Mouse (Mus musculus) olfactory bulb, adult 2 months (tissue): Measurements from ENCODE around the gene Fam161a. TPM values are rescaled to one million over a fixed set of nuclear protein-coding genes. Genes with fewer than 3 reads are reported as not detected.

Experiments
- H3K27ac ChIP-seq: fragments of 200-500 bp; 2 replicates; pipeline ENCODE4 v1.5.1; 2012; ENCODE audit warnings: low read depth, low read length; ENCODE audit not compliant: insufficient read depth
- H3K4me1 ChIP-seq: fragments of 200-500 bp; 2 replicates; pipeline ENCODE4 v1.6.1; 2012; ENCODE audit warnings: low read length; ENCODE audit not compliant: control insufficient read depth, insufficient read depth
- H3K4me3 ChIP-seq: fragments of 200-500 bp; 2 replicates; pipeline ENCODE4 v1.5.1; 2012; ENCODE audit warnings: mild to moderate bottlenecking, low read depth, low read length, moderate library complexity; ENCODE audit not compliant: insufficient read depth
- CTCF ChIP-seq: fragments of 200-500 bp; IDR thresholded peaks from 2 replicates; pipeline ENCODE4 v1.5.1; 2012; ENCODE audit warnings: low read depth, mild to moderate bottlenecking, low read length, moderate library complexity; ENCODE audit not compliant: insufficient read depth
- POLR2A ChIP-seq: fragments of 200-500 bp; IDR thresholded peaks from 2 replicates; pipeline ENCODE4 v1.6.1; 2012; ENCODE audit warnings: mild to moderate bottlenecking, low read depth, low read length, moderate library complexity; ENCODE audit not compliant: insufficient read depth
- WGBS: fragments of 180-500 bp; shearing (Covaris S2); methylation state at CpG from one replicate; pipeline ENCODE4 v1.1.7; 2018; 5-methylcytosine and 5-hydroxymethylcytosine counted together
- polyA plus RNA-seq: library from polyadenylated mRNA; stranded (reverse); fragments of >200 nt; gene quantifications from 2 replicates; pipeline ENCODE4 v1.2.4, GENCODE M21; 2012; ENCODE audit warnings: low replicate concordance; ENCODE audit not compliant: missing spikeins, insufficient read depth, insufficient read length

The Fam161a gene
- polyA plus RNA-seq, 1 experiment, result not detected

DNA sequence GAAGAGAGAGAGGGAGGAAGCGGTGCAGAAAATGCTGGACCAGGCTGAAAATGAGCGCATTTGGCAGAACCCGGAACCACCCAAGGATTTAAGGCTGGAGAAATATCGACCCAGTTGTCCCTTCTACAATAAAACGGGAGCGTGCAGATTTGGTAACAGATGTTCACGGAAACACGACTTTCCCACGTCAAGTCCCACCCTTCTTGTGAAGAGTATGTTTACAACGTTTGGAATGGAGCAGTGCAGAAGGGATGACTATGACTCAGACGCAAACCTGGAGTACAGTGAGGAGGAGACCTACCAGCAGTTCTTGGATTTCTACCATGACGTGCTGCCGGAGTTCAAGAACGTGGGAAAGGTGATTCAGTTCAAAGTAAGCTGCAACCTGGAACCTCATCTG is 33.7 kb upstream of the Fam161a start:
- WGBS, result 50% methylated on average over 14 of the region's 14 CpGs
- Histone ChIP-seq H3K4me1 (peaks cover 4% of the 10 kb centered on the region; the same call in 1 of the 2 replicates), H3K27ac (no peak overlapping the region), H3K4me3 (peak overlapping the region; percentile 69)
- TF ChIP-seq CTCF, result no peak
- no peak for TF ChIP-seq POLR2A

DNA sequence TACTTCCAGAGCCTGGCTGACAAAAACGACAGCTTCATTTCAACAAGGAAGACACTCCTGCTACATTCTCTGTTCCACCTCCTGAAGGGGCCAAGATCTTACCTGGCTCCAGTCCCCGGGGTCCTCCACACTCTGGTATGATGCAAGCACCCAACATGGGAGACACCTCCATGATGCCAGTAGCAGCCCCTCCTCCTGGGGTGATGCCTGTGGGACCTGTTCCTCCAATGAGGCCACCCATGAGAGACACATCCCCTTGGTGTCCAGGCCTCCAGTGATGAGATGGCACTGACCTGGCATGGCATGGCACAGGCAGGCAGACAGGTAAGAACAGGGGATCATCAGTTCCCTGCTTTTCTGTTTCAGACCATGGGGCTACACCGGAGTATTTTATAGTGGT is 29.1 kb upstream of the Fam161a start:
- Histone ChIP-seq H3K4me1 (peaks cover 10% of the 10 kb centered on the region; the same call in 1 of the 2 replicates), H3K27ac (no peak overlapping the region), H3K4me3 (no peak overlapping the region)
- 93% methylated on average over 3 of the region's 3 CpGs for WGBS
- TF ChIP-seq POLR2A, result no peak
- no peak for TF ChIP-seq CTCF

DNA sequence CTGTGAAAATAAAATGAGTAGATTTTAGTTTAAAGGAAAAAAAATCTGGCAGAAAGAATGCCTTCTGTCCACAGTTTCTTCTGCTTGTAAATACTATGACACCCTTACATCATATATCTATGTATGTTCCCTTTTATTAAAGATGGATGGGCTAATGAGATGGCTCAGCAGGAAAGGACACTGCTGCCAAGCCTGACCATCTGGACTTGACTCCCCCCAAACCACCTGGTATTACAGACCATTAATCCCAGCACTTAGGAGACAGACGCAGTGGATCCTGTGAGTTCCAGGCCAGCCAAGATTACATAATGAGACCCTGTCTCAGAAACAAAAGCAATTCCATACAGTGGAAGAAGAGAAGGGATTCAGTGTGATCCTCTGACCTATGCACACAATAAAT is 28.6 kb upstream of the Fam161a start:
- Histone ChIP-seq H3K4me3 (no peak overlapping the region), H3K27ac (no peak overlapping the region), H3K4me1 (peaks cover 10% of the 10 kb centered on the region; the same call in 1 of the 2 replicates)
- 31% methylated on average over 1 of the region's 1 CpGs for WGBS
- no peak for TF ChIP-seq CTCF
- no peak for TF ChIP-seq POLR2A

DNA sequence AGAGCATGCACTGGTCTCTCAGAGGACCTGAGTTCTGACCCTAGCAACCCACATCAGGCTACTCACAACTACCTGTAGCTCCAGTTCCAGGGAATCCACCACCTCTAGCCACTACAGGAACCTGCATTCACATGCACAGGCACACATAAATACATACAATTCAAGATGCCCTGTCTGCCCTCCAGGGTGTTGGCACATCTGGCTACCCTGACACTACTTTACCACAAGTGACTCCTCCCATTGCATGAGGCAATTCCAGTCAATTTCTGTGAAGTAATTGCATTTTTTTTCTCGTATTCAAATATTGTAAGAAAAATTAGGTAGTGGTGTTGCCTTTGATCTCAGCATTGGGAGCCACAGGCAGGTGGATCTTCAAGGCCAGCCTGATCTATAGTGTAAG is 28.1 kb upstream of the Fam161a start:
- Histone ChIP-seq H3K27ac (no peak overlapping the region), H3K4me3 (no peak overlapping the region), H3K4me1 (peaks cover 10% of the 10 kb centered on the region; the same call in 1 of the 2 replicates)
- TF ChIP-seq POLR2A (no peak), CTCF (no peak)
- 76% methylated on average over 1 of the region's 1 CpGs for WGBS

DNA sequence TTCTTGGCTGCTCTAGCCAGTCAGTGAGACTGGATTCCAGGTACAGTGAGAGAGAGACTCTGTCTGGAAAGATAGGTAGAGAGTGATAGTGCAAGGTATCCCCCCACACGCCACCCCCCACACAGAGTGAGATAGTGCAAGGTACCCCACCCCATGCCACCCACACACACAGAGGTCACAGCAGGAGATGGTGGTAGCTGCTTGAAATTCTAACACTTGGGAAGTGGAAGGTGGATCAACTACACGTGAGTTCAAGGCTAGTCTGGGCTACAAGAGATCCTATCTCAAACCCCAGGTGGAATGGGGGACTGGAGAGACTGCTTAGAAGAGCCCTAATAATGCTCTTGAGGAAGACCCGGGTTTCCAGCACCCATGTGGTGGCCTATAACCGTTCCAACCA is 26.3 kb upstream of the Fam161a start:
- TF ChIP-seq CTCF (no peak), POLR2A (no peak)
- H3K27ac ChIP-seq, result no peak overlapping the region
- WGBS, result 40% methylated on average over 4 of the region's 4 CpGs

DNA sequence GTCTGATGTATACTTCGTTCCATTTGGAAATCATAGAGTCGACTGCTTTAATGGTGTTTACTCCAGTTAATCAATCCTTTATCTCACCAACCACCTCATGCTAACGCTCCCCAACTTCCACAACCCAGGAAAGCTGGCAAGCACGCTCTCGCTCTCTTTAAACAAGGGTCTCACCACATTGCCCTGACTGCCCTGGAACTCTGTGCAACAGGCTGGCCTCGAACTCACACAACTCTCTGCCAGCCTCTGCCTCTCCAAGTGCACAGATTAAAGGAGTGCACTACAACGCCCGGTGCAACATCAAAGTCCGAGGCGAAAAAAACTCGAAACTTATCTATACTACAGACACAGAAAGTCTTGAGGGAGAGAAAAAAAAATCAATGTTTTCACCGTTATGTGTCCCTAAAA is 25.8 kb upstream of the Fam161a start:
- H3K4me3 ChIP-seq, result peak overlapping the region; percentile 59
- peaks cover 10% of the 10 kb centered on the region; the same call in 1 of the 2 replicates for H3K4me1 ChIP-seq
- TF ChIP-seq POLR2A, result no peak
- no peak for TF ChIP-seq CTCF
- peak overlapping the region; percentile 55 for H3K27ac ChIP-seq
- 2% methylated on average over 12 of the region's 12 CpGs for WGBS

More for the DNA sequence above, 26.3 kb upstream of the Fam161a start:
- peak overlapping the region; percentile 59; the same call in 1 of the 2 replicates for H3K4me3 ChIP-seq
- H3K4me1 ChIP-seq, result peaks cover 10% of the 10 kb centered on the region; the same call in 1 of the 2 replicates

DNA sequence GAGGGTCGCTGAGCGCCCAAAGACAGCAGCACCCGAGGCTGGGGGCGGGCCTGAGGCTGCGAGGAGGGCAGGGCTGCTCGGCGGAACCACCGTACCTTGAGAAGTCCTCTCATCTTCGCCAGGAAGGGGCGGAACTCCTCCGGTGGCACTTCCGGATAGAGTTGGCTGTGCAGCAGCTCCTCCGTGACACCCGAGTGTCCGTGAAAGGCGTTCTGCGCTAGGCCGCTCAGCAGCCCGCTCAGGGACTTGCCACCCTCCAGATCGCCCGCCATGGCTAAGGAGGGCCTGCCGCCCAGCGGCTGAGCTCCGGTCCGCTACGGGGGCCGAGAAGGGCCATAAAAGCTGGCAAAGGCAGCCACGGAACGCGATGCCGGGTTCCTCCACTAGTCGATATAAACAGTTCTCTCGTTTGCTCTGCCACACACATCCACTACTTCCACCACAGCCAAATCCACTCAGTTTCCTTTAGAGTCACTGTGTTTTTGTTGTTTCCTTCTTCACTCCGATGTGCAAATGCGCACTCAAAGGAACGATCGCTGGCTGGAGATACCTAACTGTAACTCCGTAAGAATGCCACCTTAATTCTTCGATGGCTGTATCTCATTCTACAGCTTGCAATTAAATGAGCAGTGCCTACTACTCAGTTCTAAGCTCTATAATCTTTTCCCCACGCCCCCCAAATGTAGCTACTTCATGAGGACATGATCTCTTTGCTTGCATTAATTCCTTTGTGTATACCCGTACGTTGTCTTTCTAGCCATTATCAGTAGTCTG is 25.2 kb upstream of the Fam161a start, which contains the start of the genes Gm28048 and Commd1:
Gm28048 (minus strand) TSS at position 107 of the 774 bp plus-strand sequence.
Commd1 (minus strand) TSS at position 399 of the 774 bp plus-strand sequence.
- WGBS, result 1% methylated on average over 42 of the region's 42 CpGs
- H3K4me1 ChIP-seq, result peaks cover 10% of the 10 kb centered on the region; the same call in 1 of the 2 replicates

DNA sequence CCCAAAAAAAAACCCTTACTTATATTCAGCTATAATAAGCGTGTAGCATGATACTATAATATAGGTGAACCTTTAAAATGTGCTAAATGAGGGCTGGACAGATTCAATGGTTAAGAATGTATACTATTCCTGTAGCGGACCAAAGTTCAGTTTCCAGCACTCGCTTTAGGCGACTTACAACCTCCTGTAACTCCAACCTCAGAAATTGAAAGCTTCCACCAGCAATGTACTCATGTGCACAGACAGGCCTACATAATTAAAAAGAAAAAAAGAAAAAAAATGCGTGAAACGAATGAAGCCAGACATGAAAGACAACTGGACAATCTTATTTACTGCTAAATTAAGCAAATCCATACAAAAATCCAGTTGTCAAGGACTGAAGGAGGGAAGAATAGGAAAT is 24.5 kb upstream of the Fam161a start:
- H3K27ac ChIP-seq, result no peak overlapping the region

More for the DNA sequence above, 25.2 kb upstream of the Fam161a start, which contains the start of the genes Gm28048 and Commd1:
- Histone ChIP-seq H3K4me3 (peak within 1 kb of the TSS; percentile 59), H3K27ac (peak within 1 kb of the TSS; percentile 55)
- TF ChIP-seq POLR2A (peak; percentile 89), CTCF (peak; percentile 61)

DNA sequence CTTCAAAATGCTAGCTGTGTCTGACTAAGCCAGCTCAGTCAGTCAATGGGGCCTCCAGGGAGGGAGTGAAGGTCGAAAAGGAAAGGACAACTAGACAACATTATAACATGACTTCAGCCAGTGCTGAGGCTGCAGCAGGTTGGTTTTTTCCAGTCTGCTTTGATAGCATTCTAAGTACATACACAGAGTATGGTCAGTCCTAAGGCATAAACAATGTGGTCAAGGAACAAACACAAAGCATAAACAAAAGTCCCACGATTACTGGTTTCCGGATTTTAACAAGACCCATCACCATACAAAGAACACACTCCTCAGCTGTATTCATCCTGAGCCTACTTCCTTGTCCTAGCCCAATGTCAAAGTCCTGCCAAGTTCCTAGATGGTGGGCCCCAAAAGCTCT is 21.8 kb upstream of the Fam161a start:
- Histone ChIP-seq H3K27ac (no peak overlapping the region), H3K4me3 (no peak overlapping the region), H3K4me1 (peaks cover 6% of the 10 kb centered on the region; the same call in 1 of the 2 replicates)
- no peak for TF ChIP-seq CTCF
- TF ChIP-seq POLR2A, result no peak
- 87% methylated on average over 3 of the region's 3 CpGs for WGBS

More for the DNA sequence above, 24.5 kb upstream of the Fam161a start:
- TF ChIP-seq CTCF, result no peak
- no peak for TF ChIP-seq POLR2A
- peaks cover 10% of the 10 kb centered on the region; the same call in 1 of the 2 replicates for H3K4me1 ChIP-seq
- H3K4me3 ChIP-seq, result no peak overlapping the region
- 58% methylated on average over 6 of the region's 6 CpGs for WGBS
